Mouse (Mus musculus) liver, adult 2 months (tissue): ENCODE results near the gene Scyl3. TPM values are rescaled to one million over a fixed set of nuclear protein-coding genes. Genes with fewer than 3 reads are reported as not detected.

Experiments
- DNase-seq: peaks from one replicate; pipeline ENCODE4 v3.0.0-alpha.2; 2011; ENCODE audit warnings: low read depth, low spot score; ENCODE audit errors: extremely low read depth
- H3K27ac ChIP-seq: fragments of 200-500 bp; replicated peaks from 2 replicates; pipeline ENCODE4 v1.5.1; 2012; ENCODE audit warnings: low read depth, mild to moderate bottlenecking, control low read depth, inconsistent platforms, low read length; ENCODE audit not compliant: insufficient read depth
- H3K27me3 ChIP-seq: fragments of 200-500 bp; 2 replicates; pipeline ENCODE4 v1.6.1; 2012; ENCODE audit warnings: mild to moderate bottlenecking, moderate library complexity, low read length, inconsistent platforms; ENCODE audit not compliant: control insufficient read depth, insufficient read depth
- H3K36me3 ChIP-seq: fragments of 200-500 bp; 2 replicates; pipeline ENCODE4 v1.6.1; 2012; ENCODE audit warnings: low read length, inconsistent platforms; ENCODE audit not compliant: control insufficient read depth, insufficient read depth
- H3K4me1 ChIP-seq: fragments of 200-500 bp; 2 replicates; pipeline ENCODE4 v1.6.1; 2011; ENCODE audit warnings: low read length; ENCODE audit not compliant: control insufficient read depth, insufficient read depth
- H3K4me3 ChIP-seq: fragments of 200-500 bp; 2 replicates; pipeline ENCODE4 v1.5.1; 2011; ENCODE audit warnings: low read depth, mild to moderate bottlenecking, control low read depth, low read length, moderate library complexity; ENCODE audit not compliant: insufficient read depth
- H3K79me2 ChIP-seq: fragments of 200-500 bp; 2 replicates; pipeline ENCODE4 v1.6.1; 2012; ENCODE audit warnings: inconsistent platforms, mild to moderate bottlenecking, low read length, moderate library complexity; ENCODE audit not compliant: control insufficient read depth, insufficient read depth
- H3K9ac ChIP-seq: fragments of 200-500 bp; 2 replicates; pipeline ENCODE4 v1.6.1; 2012; ENCODE audit warnings: low read depth, mild to moderate bottlenecking, control low read depth, inconsistent platforms, low read length
- CTCF ChIP-seq: fragments of 200-500 bp; IDR thresholded peaks from 2 replicates; pipeline ENCODE4 v1.5.1; 2011; ENCODE audit warnings: low read depth, low read length, control low read depth
- POLR2A ChIP-seq: fragments of 200-500 bp; IDR thresholded peaks from 2 replicates; pipeline ENCODE4 v1.6.1; 2011; ENCODE audit warnings: low read length, control low read depth; ENCODE audit not compliant: insufficient read depth; ENCODE audit errors: extremely low read depth
- WGBS: fragments of 180-500 bp; shearing (Covaris S2); methylation state at CpG from one replicate; pipeline ENCODE4 v1.1.7; 2018; 5-methylcytosine and 5-hydroxymethylcytosine counted together
- polyA plus RNA-seq: library from polyadenylated mRNA; depleted of rRNA; stranded (reverse); fragments of >200 nt; gene quantifications from 2 replicates; pipeline ENCODE4 v1.2.3, GENCODE M21; 2012
- total RNA-seq: library from RNA; depleted of rRNA; stranded (reverse); fragments of >200 nt; gene quantifications from 2 replicates; pipeline ENCODE4 v1.2.3, GENCODE M21; 2014

Gene Scyl3
- total and polyA plus RNA-seq, 2 experiments = 7.0 to 9.6 TPM

DNA sequence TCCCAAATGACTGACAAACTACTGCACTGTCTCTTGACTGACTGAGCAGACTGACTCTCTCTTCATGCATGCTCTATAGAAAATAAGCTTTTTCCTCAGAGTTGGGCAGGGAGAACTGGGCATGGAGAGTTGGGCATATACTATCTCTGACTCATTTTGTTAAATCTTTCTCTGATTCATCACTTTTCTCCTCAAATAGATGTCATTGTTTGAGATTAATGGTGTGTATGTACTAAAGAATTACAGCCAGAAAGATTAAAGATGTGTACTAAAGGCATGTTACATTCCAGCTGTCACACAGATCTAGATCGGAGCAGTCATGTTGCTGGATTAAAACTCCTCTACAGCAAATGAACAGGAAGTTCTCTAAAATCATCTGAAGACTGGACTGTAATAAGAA lies 45.6 kb downstream of the Scyl3 start:
- no peak overlapping the region for H3K27ac ChIP-seq
- H3K27me3 ChIP-seq = no peaks in the 10 kb centered on the region
- H3K4me1 ChIP-seq = no peaks in the 10 kb centered on the region
- TF ChIP-seq POLR2A (no peak), CTCF (no peak)
- H3K4me3 ChIP-seq = no peak overlapping the region
- 73% methylated on average over 1 of the region's 1 CpGs for WGBS
- no peaks in the 10 kb centered on the region for H3K36me3 ChIP-seq
- DNase-seq = no peak
- H3K79me2 ChIP-seq = no peaks in the 10 kb centered on the region
- H3K9ac ChIP-seq = no peak overlapping the region

DNA sequence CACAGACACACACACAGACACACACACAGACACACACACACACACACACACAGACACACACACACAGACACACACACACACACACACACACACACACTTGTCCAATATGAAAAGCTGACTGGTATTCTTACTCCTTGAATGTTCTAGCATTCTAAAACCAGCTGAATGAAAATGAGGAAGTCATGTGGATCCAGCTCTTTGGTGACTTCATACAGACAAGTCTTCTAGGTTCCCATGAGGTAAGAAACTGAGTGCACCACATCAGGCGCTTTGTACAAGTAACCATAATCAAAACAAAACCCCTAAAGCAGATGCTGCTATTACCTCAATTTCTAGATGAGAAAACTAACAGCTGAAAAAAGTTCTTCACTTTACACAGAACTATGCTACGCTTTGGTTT lies 46.2 kb downstream of the Scyl3 start:
- Histone ChIP-seq H3K4me3 (no peak overlapping the region), H3K36me3 (no peaks in the 10 kb centered on the region), H3K9ac (no peak overlapping the region), H3K79me2 (no peaks in the 10 kb centered on the region), H3K27me3 (no peaks in the 10 kb centered on the region), H3K27ac (no peak overlapping the region), H3K4me1 (no peaks in the 10 kb centered on the region)
- no peak for DNase-seq
- no peak for TF ChIP-seq CTCF
- TF ChIP-seq POLR2A = no peak
- 97% methylated on average over 2 of the region's 2 CpGs for WGBS

DNA sequence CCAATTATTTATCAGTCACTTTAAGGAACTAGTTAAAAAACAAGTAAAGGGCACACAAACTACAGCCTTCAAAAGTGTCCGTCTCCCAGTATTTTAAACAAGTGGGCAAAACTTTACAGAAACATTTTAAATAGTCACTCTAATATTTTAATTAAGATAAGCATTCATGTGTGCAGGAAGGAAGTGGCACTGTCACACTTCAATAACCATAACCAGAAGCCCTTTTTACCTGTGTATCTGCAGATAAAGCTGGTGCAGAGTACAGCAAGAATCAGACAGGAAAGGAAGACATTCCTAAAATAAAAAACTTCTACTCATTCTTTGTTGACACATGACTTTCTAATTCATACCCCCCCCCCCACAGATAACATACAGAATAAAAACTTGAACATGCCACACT lies 47.6 kb downstream of the Scyl3 start:
- Histone ChIP-seq H3K9ac (no peak overlapping the region), H3K27me3 (no peaks in the 10 kb centered on the region), H3K79me2 (no peaks in the 10 kb centered on the region), H3K27ac (no peak overlapping the region), H3K36me3 (no peaks in the 10 kb centered on the region), H3K4me3 (no peak overlapping the region), H3K4me1 (no peaks in the 10 kb centered on the region)
- WGBS = 95% methylated on average over 1 of the region's 1 CpGs
- DNase-seq = no peak
- TF ChIP-seq POLR2A (no peak), CTCF (no peak)

DNA sequence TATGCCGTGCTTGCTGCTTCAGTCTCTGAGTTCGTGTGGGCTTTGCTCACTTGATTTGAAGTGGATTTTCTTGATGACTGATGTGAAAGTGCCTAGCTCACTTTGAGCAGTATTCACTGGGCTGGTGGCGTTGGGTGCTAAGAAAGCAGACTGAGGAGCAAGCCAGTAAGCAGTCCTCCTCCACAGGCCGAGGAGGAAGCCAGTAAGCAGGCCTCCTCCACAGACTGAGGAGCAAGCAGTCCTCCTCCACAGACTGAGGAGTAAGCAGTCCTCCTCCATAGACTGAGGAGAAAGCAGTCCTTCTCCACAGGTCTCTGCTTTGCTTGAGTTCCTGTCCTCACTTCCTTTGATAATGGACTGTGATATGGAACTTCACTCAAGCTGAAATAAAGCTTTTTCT lies 63.5 kb downstream of the Scyl3 start:
- Histone ChIP-seq H3K79me2 (no peaks in the 10 kb centered on the region), H3K9ac (no peak overlapping the region), H3K36me3 (0 out of 2 replicates have a peak, but pooled peaks cover 2% of the 10 kb centered on the region), H3K4me3 (no peak overlapping the region), H3K27ac (no peak overlapping the region), H3K4me1 (0 out of 2 replicates have a peak, but pooled peaks cover 3% of the 10 kb centered on the region), H3K27me3 (no peaks in the 10 kb centered on the region)
- DNase-seq = no peak
- TF ChIP-seq POLR2A (no peak), CTCF (no peak)
- 83% methylated on average over 4 of the region's 4 CpGs for WGBS

DNA sequence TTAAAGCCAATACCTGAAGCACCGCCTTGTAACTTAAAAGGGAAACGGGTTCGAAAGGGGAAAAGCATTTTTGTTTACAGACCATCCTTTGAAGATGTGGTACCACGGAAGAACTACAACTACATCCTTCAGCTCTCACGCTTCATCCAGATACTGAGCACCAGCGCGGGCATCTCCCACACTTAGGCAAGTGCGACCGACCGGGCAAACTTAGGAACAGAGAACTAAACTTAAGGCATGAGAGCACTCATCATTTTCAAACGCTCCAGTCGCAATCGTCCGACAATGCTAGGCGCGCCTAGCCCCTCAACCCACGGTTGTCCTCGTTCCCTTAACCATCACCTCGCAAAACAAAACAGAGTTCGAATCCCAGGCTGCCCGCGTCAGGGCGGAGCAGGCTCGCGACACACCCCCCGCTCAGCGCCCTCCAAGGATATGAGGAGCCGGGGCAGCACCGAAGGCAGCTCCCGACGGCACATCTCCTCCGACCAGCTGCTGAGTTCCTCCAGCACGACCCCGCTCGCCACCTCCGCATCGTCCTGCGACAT lies 65.3 kb downstream of the Scyl3 start:
- WGBS = 2% methylated on average over 38 of the region's 38 CpGs
- H3K36me3 ChIP-seq = 0 out of 2 replicates have a peak, but pooled peaks cover 2% of the 10 kb centered on the region
- no peaks in the 10 kb centered on the region for H3K27me3 ChIP-seq
- H3K79me2 ChIP-seq = no peaks in the 10 kb centered on the region
- no peak for DNase-seq
- peak overlapping the region; percentile 86 for H3K4me3 ChIP-seq
- H3K4me1 ChIP-seq = 0 out of 2 replicates have a peak, but pooled peaks cover 3% of the 10 kb centered on the region
- no peak for TF ChIP-seq CTCF
- TF ChIP-seq POLR2A = no peak
- H3K9ac ChIP-seq = peak overlapping the region; percentile 67
- no peak overlapping the region for H3K27ac ChIP-seq
